Mouse (Mus musculus) testis, adult 2 months (tissue): Measurements from ENCODE around the gene Sub1.

Source experiments
- CTCF ChIP-seq: fragments of 200-500 bp; IDR thresholded peaks from 2 replicates; pipeline ENCODE4 v1.5.1; 2012; ENCODE audit warnings: low read depth, mild to moderate bottlenecking, inconsistent platforms, low read length, moderate library complexity; ENCODE audit not compliant: control insufficient read depth, insufficient read depth, insufficient replicate concordance
- POLR2A ChIP-seq: fragments of 200-500 bp; IDR thresholded peaks from 2 replicates; pipeline ENCODE4 v1.6.1; 2012; ENCODE audit warnings: low read depth, mild to moderate bottlenecking, inconsistent platforms, low read length, moderate library complexity; ENCODE audit not compliant: control insufficient read depth

GRCm38 (mm10) chr15:12007421-12007820 lies 10.6 kb upstream of the Sub1 start:
- TF ChIP-seq POLR2A: no peak
- TF ChIP-seq CTCF: no peak
